Mouse (Mus musculus) stomach, embryonic 14.5 days (tissue): ENCODE measurements around the gene Slc10a1. TPM values are rescaled to one million over a fixed set of nuclear protein-coding genes. Genes with fewer than 3 reads are reported as not detected.

ENCODE experiments used
- ATAC-seq: fragments of 200-750 bp; cut with Nextera tagmentation; 2 replicates; pipeline ENCODE4 v1.8.0; 2017; ENCODE audit warnings: low read depth, moderate TSS enrichment; ENCODE audit not compliant: insufficient number of reproducible peaks, insufficient read depth, low FRiP score
- H3K27ac ChIP-seq: fragments of 300-500 bp; sonication (generic); 2 replicates; pipeline ENCODE4 v1.5.1; 2014; ENCODE audit warnings: mild to moderate bottlenecking, low read length, moderate library complexity, mixed read lengths
- H3K27me3 ChIP-seq: fragments of 300-500 bp; sonication (generic); 2 replicates; pipeline ENCODE4 v1.6.1; 2014; ENCODE audit warnings: low read length, control low read depth, mixed read lengths; ENCODE audit not compliant: control insufficient read depth, insufficient read depth
- H3K36me3 ChIP-seq: fragments of 300-500 bp; sonication (generic); 2 replicates; pipeline ENCODE4 v1.6.1; 2014; ENCODE audit warnings: mild to moderate bottlenecking, control low read depth, low read length, moderate library complexity, mixed read lengths; ENCODE audit not compliant: control insufficient read depth, insufficient read depth
- H3K4me1 ChIP-seq: fragments of 300-500 bp; sonication (generic); 2 replicates; pipeline ENCODE4 v1.6.1; 2014; ENCODE audit warnings: low read length, control low read depth, mixed read lengths; ENCODE audit not compliant: control insufficient read depth, insufficient read depth
- H3K4me2 ChIP-seq: fragments of 300-500 bp; sonication (generic); replicated peaks from 2 replicates; pipeline ENCODE4 v1.6.1; 2014; ENCODE audit warnings: low read depth, low read length, control low read depth
- H3K4me3 ChIP-seq: fragments of 300-500 bp; sonication (generic); 2 replicates; pipeline ENCODE4 v1.5.1; 2014; ENCODE audit warnings: low read depth, low read length, control low read depth
- H3K9ac ChIP-seq: fragments of 300-500 bp; sonication (generic); replicated peaks from 2 replicates; pipeline ENCODE4 v1.6.1; 2014; ENCODE audit warnings: low read depth, mild to moderate bottlenecking, control low read depth, low read length, moderate library complexity, mixed read lengths
- H3K9me3 ChIP-seq: fragments of 300-500 bp; sonication (generic); 2 replicates; pipeline ENCODE4 v1.6.1; 2016; ENCODE audit warnings: low read depth, low read length, control low read depth; ENCODE audit not compliant: control insufficient read depth
- WGBS: fragments of 180-500 bp; shearing (Covaris S2); extraction: QIAGEN DNeasy Blood & Tissue Kit; methylation state at CpG from one replicate; pipeline ENCODE4 v1.1.7; 2014; 5-methylcytosine and 5-hydroxymethylcytosine counted together
- polyA plus RNA-seq: library from polyadenylated mRNA; unstranded; fragments of >200 nt; fragmentation: Nextera tagmentation; extraction: Ambion mirVana; gene quantifications from 2 replicates; pipeline ENCODE4 v1.2.1, GENCODE M21; 2014

Slc10a1 gene
- polyA plus RNA-seq, 1 experiment from 2014 or later: 1.3 TPM

DNA sequence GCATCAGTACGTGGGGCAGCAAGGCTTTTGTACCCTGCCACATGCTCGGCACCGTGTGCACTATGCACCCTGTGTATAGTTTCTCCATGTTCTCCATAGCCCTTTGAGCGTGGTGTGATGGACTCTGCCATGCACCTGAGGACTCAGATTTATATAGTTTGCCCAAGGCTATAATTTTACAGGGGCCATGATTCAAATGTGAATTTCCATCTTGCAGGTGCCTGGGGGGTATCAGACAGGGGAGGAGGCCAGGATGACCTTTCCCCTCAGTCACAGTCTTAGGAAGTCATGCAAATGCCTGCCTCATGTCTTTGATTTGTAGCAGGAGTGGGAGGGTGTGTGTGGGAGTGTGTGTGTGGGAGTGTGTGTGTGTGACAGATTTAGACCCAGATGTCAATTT is 29.1 kb upstream of the Slc10a1 start:
- H3K4me2 ChIP-seq: no peak overlapping the region
- ATAC-seq: no peak
- no peak overlapping the region for H3K27ac ChIP-seq
- 0 out of 2 replicates have a peak, but pooled peaks cover 3% of the 10 kb centered on the region for H3K4me1 ChIP-seq
- H3K36me3 ChIP-seq: no peaks in the 10 kb centered on the region
- WGBS: 77% methylated on average over 4 of the region's 4 CpGs
- H3K9me3 ChIP-seq: no peaks in the 10 kb centered on the region
- H3K9ac ChIP-seq: no peak overlapping the region
- H3K4me3 ChIP-seq: no peak overlapping the region
- no peaks in the 10 kb centered on the region for H3K27me3 ChIP-seq

DNA sequence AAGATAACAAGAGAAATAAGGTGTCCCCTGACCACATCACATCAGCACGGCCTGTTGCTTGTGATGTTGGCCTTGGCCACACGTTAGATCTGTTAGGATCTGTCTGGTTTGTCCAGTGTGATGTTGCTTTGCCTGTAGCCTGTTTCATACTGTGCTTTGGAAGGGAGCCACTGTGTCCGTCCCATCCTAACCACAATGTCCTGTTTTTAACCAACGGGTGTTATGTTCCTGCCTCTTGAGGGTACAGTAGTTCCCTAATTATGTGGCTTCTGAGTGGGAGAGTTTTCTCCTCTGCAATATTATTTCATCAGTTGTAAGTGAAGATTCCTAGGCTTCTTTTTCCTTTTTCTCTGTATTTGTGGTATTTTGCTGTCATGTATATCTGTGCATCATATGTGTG is 26.8 kb upstream of the Slc10a1 start:
- H3K27ac ChIP-seq: no peak overlapping the region
- no peak overlapping the region for H3K9ac ChIP-seq
- H3K36me3 ChIP-seq: no peaks in the 10 kb centered on the region
- no peaks in the 10 kb centered on the region for H3K27me3 ChIP-seq
- 90% methylated on average over 4 of the region's 4 CpGs for WGBS
- H3K4me3 ChIP-seq: no peak overlapping the region
- ATAC-seq: no peak
- H3K9me3 ChIP-seq: no peaks in the 10 kb centered on the region
- H3K4me2 ChIP-seq: no peak overlapping the region
- H3K4me1 ChIP-seq: 0 out of 2 replicates have a peak, but pooled peaks cover 3% of the 10 kb centered on the region

DNA sequence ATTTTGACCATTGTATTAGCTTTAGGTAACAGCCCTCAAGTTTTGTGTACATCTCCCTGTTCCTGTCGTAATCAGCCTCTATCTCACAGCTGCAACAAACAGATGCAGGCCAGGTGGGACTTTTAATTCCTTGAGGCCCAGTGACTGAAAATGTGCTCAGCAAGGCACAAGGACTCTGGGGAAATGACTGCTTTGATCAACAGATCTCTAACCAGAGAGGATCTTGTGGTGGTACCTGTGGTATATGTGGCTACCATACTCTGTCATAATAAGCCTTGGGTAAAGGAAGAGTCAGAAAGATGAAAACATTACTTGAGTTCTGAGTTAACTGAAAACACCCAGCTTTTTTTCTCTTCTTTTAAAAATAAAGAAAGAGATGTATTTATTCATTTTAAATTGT is 25.3 kb upstream of the Slc10a1 start:
- H3K4me3 ChIP-seq: no peak overlapping the region
- H3K27me3 ChIP-seq: no peaks in the 10 kb centered on the region
- no peaks in the 10 kb centered on the region for H3K9me3 ChIP-seq
- no peak for ATAC-seq
- no peak overlapping the region for H3K4me2 ChIP-seq
- H3K27ac ChIP-seq: no peak overlapping the region
- H3K4me1 ChIP-seq: 0 out of 2 replicates have a peak, but pooled peaks cover 2% of the 10 kb centered on the region
- H3K9ac ChIP-seq: no peak overlapping the region
- H3K36me3 ChIP-seq: no peaks in the 10 kb centered on the region
- WGBS: 78% methylated on average over 1 of the region's 1 CpGs

DNA sequence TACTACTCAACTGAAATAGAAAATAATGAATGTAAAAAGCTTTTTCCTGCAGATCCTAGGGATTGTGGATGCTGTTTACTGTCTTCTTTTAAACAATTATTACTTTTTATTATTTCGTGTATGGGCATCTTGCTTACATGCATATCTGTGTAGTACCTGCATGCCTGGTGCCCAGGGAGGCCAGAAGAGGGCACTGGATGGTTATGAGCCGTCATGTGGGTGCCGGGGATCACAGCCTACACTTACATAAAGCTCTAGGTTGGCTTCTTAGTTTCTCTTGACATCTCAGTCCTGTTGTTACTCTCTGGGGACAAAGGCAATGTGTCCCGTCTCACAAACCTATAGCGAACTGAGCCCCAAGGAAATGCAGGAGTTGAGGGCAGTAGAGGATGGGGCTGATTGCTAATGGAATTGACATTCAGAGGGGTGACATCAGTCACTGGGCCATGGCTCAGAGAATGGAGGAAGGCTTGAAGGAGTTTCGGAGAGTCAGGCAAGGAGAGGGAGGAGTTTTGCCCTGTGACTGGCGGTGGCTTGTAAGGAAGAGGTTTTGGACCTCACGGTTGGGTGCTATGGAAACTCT is 24.1 kb upstream of the Slc10a1 start:
- 76% methylated on average over 8 of the region's 8 CpGs for WGBS
- Histone ChIP-seq H3K27ac (no peak overlapping the region), H3K9me3 (no peaks in the 10 kb centered on the region), H3K9ac (no peak overlapping the region), H3K4me3 (no peak overlapping the region), H3K4me2 (no peak overlapping the region), H3K27me3 (no peaks in the 10 kb centered on the region), H3K36me3 (no peaks in the 10 kb centered on the region), H3K4me1 (no peaks in the 10 kb centered on the region)
- ATAC-seq: no peak

DNA sequence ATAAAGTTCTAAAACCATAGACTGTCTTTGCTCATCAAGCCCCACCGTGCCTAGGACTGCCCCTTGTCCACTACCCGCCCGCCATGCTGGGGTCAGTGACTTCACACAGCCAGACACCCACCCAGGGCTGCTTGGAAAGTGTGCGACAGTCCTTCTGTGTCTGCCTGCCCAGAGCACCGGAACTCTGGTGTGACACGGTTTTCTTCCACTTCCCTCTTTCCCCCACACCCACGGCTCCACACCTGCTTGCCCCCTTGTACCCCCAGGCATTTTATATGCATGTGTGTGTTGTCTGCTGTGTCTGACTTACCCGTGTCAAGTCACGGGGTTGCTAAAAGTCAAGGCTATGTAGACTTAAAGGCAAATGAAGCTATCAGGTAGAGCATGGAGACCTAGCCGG is 23.3 kb upstream of the Slc10a1 start:
- no peaks in the 10 kb centered on the region for H3K36me3 ChIP-seq
- no peaks in the 10 kb centered on the region for H3K9me3 ChIP-seq
- no peak for ATAC-seq
- H3K4me2 ChIP-seq: no peak overlapping the region
- WGBS: 80% methylated on average over 10 of the region's 10 CpGs
- H3K4me3 ChIP-seq: no peak overlapping the region
- no peak overlapping the region for H3K9ac ChIP-seq
- H3K27me3 ChIP-seq: no peaks in the 10 kb centered on the region
- no peaks in the 10 kb centered on the region for H3K4me1 ChIP-seq
- no peak overlapping the region for H3K27ac ChIP-seq

DNA sequence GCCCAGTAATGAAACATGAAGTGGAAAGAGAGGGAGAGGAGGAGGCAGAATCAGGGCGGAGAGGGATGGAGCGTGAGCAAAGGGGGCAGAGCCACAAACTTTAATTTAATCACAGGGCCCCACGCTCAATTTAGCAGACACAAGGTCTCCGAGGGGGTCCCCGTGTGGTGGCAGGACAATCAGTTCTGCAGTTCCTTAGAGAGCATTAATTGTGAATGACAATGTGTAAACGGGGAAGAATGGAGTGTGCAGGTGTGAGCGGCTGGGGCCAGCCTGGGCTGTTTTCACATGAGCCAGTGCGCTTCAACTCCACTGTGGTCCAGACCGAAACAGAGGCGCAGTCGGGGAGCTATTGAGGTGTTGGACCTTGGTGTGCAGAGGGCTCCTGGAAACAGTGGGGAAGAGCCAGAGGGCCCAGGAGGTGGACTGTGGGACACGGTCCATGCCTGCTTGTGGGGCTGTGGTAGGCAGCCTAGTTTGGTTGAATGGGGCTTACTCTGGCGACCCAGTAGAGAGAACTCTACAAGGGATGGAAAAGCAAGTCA is 22.5 kb upstream of the Slc10a1 start:
- H3K4me3 ChIP-seq: no peak overlapping the region
- H3K4me1 ChIP-seq: no peaks in the 10 kb centered on the region
- no peaks in the 10 kb centered on the region for H3K27me3 ChIP-seq
- H3K4me2 ChIP-seq: no peak overlapping the region
- H3K9ac ChIP-seq: no peak overlapping the region
- WGBS: 88% methylated on average over 13 of the region's 13 CpGs
- no peaks in the 10 kb centered on the region for H3K9me3 ChIP-seq
- no peak overlapping the region for H3K27ac ChIP-seq
- ATAC-seq: no peak
- H3K36me3 ChIP-seq: no peaks in the 10 kb centered on the region

DNA sequence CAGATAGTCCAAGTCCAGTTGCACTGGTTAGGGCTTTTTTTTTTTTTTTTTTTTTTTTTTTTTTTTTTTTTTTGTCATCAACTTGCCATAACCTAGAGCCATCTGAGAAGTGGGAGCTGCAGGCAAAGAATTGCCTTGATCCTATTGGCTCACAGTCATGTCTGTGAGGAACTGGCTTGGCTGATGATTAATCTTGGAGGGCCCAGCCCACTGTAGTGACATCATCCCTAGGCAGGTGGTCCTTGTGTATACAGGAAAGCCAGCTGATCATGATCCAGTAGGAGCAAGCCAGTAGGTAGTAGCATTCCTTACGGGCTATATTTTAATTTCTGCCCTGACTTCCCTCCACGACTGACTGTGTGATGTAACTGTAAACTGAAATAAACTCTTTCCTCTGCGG is 19.8 kb upstream of the Slc10a1 start:
- Histone ChIP-seq H3K27ac (no peak overlapping the region), H3K4me2 (no peak overlapping the region), H3K4me3 (no peak overlapping the region), H3K4me1 (no peaks in the 10 kb centered on the region), H3K27me3 (no peaks in the 10 kb centered on the region), H3K36me3 (no peaks in the 10 kb centered on the region), H3K9me3 (no peaks in the 10 kb centered on the region), H3K9ac (no peak overlapping the region)
- ATAC-seq: no peak
- WGBS: 77% methylated on average over 3 of the region's 3 CpGs

DNA sequence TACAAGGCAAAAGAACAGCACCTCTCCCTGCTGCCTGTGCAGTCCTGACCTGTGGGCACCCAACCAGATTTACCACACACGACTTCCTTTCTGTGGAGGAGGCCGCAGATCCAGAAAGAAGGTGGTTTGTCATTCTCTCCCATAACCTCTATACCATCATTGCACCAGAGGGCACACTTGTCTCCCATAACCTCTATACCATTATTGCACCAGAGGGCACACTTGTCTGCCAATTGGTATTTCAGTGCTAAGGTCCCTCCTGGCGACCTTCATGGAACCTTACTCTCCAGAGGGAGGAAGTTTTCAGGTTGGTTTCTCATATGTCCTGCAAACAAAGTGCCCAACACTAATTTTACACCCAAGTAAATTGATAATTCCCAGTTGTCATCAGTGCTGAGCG is 18.1 kb upstream of the Slc10a1 start:
- H3K9ac ChIP-seq: no peak overlapping the region
- no peak for ATAC-seq
- H3K4me3 ChIP-seq: no peak overlapping the region
- WGBS: 77% methylated on average over 4 of the region's 4 CpGs
- no peaks in the 10 kb centered on the region for H3K4me1 ChIP-seq
- H3K36me3 ChIP-seq: no peaks in the 10 kb centered on the region
- H3K4me2 ChIP-seq: no peak overlapping the region
- no peak overlapping the region for H3K27ac ChIP-seq
- H3K9me3 ChIP-seq: no peaks in the 10 kb centered on the region
- no peaks in the 10 kb centered on the region for H3K27me3 ChIP-seq

DNA sequence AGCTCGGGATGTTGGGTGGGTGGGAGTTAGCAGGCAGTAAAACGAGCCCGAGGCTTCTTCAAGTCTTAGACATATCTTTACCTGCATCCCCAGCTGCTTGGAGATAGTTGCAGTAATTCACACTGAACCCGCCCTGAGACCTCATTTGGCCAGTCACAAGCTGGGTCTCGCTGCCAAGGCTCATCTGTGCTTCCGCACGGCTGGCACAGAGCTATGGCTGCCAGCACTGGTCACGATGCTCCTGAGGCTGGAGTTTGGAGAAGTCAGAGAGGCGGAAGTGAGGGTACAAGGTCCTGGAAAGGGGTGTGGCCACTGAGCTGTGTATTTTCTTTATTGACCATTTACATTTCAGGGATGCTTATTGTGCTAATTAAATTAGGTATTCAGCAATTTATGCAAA is 15.2 kb upstream of the Slc10a1 start:
- no peak overlapping the region for H3K27ac ChIP-seq
- WGBS: 78% methylated on average over 9 of the region's 9 CpGs
- no peaks in the 10 kb centered on the region for H3K4me1 ChIP-seq
- ATAC-seq: no peak
- no peak overlapping the region for H3K4me3 ChIP-seq
- H3K9me3 ChIP-seq: no peaks in the 10 kb centered on the region
- H3K9ac ChIP-seq: no peak overlapping the region
- H3K4me2 ChIP-seq: no peak overlapping the region
- H3K27me3 ChIP-seq: no peaks in the 10 kb centered on the region
- no peaks in the 10 kb centered on the region for H3K36me3 ChIP-seq
